Mouse (Mus musculus) inflammation-experienced regulatory T-cells, adult 6 months (primary cell): ENCODE measurements around the gene Shisa7. TPM values are rescaled to one million over a fixed set of nuclear protein-coding genes. Genes with fewer than 3 reads are reported as not detected.
"Not testable (repeated sequence)": the region's sequence is repeated elsewhere in the genome, so short reads cannot be mapped to it uniquely, and the experiment has no call there.

ENCODE experiments used
- ATAC-seq: one replicate; pipeline ENCODE4 v1.8.0; 2017
- polyA plus RNA-seq, 3 experiments: library from polyadenylated mRNA; unstranded; fragments of 100-300 nt; shearing (Covaris generic); gene quantifications; one replicate each; pipeline ENCODE4 v1.2.1; 2017

The Shisa7 gene
- polyA plus RNA-seq, 3 experiments from 2014 or later: not detected

DNA sequence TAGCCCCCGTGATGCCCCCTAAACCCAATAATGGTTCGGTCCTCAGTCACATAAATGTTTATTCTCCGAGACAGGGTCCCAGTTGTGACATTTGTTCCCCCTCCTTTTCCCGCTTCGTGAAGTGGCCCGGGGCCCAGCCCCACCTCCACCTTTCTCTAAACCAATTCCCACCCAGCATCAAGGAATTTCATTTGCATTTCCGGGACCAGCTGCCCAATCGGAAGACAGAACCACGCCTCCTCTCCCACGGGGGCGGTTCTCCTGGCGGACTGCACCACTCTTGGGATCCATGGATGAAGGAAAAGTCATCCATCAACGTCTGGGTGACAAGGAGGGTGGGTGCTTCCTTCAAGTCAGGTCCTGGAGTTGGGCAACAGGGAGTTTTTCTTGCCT is 417 bp upstream of the Shisa7 start:
- no peak for ATAC-seq

DNA sequence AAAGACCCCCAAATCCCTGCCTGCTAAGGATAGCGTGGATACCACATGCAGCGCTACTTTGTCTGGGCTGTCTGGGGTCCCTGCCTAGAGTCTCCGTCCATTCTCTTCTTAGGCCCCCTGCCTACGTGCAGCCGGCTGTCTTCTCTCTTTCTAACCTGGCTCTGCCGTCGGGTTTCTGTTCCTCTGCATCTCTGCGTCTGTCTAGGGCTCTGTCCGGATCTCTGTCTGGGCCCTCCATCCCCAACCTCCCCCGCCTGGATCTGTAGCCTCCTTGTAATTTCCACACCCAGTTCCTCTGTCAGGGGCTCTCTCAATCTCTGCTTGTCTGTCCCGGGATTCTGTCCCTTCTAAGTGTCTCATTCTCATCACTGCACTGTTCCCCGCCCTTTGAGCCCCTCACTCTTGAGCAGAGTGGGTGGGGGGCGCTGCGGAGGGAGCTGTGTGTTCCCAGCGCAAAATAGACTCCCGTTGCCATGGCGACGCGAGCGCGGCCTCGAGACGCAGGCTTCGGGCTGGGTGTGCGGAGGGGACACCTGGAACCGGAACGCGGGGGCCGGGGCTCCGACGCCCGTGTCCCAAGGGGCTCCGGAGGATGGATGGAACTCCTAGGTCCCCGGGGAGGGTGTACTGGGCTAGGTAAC is 772 bp downstream of the Shisa7 start:
- no peak for ATAC-seq

DNA sequence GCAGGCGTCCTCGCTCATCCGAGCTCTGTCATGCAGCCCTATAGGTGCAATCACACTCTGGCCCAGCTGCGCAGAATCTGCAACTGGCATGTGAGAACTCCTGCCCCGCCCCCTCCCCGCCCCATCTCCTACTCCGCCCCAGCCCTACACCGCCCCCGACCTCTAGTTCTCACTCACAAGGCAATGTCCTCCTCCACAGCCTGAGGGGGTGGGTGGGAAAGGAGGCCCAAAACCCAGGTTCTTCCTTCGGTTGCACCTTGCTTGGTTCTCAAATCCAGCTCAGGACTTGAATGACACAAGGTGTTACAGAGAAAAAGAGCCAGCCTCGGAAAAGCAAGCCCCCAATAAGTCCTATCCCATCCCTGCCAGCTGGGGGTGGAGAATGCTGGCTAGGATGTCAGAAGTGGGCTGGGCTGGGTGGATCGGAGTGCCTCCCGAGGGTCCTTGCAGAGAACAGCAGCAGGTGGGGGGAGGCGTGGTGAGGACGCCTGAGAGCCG is 1.8 kb downstream of the Shisa7 start:
- peak; percentile 48 for ATAC-seq

DNA sequence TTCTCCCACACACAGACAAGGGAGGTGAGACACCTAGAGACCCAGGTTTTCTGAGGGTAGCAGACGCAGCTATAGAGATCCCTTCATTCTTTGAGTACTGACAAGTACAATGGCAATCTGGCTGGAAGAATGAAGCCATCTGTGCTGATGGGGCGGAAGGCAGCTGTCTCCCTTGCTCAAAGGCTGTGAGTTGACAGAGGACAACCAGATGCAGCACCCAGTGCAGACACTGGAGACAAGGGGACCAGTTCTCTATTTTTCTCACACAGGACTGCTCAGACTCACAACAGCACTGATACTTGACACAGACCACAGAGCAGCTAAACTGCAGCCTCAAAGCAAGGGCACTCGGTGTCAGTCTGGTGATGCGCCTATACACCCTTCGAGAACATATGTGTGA is 2.4 kb downstream of the Shisa7 start:
- ATAC-seq: no peak

DNA sequence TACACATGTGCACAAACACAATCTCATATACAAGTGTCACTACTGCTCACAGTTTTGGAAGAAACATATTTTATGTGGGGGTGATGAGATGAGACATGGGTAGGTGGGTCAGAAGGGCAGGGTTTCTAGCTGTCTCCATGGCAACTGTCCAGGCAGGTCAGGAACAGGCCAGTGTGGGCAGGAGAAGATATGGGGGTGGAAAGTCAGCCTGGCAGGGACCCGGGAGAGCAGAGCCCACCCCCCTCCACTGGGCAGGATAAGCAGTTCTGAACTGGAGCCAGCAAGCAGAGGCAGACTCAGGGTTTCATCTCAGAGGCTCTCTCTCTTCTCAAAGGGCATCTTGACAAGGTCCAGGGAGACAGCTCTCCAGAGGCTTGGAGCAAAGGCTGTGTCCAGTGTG is 6.9 kb downstream of the Shisa7 start:
- no peak for ATAC-seq

DNA sequence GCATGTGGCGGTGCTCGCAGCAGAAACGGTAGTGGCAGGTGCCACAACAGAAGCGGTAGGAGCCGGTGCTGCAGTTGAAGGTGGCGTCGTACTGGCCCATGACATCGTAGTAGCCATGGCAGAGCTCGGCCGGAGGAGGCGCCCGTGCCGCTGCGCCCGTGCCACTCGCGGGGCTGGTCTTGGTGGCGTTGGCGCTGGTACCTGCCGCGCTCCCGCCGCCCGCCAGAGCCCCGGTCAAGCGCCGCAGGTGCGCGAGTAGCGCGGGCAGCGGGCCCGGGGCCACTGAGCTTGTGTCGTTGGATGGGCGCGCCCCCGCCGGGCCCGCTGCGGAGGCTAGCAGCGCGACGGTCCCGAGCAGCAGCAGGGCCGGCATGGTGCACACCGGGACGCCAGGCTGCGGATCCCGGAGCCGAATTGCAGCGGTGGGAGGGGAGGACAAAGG is 8.1 kb downstream of the Shisa7 start:
- peak; percentile 96 for ATAC-seq

DNA sequence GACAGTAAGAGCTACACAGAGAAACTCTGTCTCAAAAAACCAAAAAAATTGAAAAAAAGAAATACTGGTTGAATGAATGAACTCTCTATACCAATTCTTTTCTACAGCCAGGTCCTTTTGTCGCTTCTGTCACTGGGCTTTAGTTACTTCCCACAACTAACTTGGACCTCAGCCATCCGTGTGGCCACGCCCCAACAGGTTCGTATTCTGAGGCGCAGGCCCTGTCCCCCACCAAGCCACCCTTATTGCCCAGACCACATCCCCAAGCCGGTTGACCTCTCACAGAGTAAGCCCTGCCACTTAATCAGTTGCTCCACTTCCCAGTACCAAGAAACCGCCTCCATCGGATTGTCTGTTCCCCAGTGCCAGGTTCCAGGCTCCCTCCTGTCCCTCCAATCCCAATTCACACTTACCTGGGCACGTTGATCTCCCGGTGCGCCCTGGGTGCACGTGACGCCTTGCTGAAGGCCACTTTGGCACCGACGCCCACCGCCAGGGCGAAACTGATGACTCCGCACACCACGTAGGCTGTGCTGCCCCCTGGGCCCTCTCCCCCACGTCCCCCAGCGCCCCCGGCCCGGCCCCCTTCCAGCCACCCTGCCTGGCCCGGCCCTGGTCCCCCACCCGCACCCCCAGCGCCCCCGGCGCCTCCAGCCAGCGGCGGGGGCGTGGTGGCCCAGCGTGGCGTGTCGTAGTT is 8.7 kb downstream of the Shisa7 start:
- no peak for ATAC-seq

DNA sequence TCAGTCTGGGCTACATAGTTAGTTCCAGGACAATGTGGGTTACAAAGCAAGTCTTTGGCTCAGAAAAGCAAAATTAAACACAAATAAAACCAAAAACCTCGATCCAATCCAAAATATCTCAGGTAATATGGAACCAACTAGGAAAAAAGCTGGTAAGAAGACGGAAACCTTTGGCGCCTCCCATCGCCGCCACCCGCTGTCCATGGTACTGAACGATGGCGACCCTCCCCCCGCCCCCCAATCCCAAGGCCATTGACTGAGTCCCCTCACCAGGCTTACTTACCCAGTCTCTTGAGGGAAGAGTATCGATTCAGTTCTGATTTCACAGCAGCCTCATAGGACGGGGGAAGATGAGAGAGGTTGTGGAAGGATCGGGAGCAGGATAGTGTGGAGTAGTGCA is 14.0 kb downstream of the Shisa7 start:
- no peak for ATAC-seq

DNA sequence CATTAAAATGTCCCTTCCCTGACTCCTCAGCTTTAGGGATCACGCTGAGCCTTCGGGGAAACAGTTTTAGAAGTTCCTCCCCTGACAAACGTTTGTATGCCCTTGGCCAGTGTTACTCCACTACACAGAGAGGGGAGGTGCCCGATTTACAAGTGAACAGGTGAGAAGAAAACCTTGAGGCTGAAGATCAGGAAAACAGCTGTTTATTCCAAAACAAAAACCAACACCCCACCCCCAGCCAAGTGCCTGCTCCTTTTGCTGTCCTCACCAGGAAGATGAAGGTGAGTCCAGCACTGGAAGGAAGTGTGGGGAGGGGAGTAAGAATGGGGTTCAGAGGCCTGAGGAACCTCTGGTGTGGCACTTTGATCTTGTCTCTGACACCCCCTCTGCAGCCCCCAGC is 19.1 kb downstream of the Shisa7 start:
- no peak for ATAC-seq

DNA sequence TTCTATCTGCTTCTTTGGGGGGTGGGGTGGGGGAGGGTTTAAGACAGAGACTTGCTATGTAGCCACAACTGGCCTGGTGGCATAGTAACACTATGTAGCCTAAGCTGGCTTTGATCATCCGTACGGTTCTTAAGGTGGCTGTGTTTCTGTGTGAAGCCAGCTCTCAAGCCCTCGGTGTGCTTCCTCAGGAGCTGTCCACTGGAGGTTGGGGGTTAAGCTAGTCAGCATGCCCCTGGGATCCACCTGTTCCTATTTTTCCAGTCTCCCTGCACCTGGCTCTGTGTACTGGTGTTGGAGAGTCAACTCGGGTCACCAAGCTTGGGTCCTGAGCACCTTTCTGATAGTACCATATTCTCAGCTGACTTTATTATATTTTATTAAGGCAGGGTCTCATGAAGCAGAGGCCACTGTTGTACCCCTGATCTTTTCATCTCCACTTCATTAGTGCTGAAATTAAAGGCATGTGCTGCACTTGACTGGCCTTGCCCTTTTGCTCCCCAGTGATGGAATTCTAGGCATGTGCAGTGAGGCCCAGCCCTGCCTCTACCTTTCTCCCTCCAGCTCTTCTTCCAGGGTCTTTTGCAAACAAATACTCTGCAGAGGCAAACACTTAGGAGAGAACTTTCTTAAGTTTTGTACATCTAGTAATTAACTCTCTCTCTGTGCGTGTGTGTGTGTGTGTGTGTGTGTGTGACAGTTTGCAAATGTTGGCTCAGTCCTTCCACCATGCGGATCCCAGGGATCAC is 22.2 kb downstream of the Shisa7 start:
- no peak for ATAC-seq

DNA sequence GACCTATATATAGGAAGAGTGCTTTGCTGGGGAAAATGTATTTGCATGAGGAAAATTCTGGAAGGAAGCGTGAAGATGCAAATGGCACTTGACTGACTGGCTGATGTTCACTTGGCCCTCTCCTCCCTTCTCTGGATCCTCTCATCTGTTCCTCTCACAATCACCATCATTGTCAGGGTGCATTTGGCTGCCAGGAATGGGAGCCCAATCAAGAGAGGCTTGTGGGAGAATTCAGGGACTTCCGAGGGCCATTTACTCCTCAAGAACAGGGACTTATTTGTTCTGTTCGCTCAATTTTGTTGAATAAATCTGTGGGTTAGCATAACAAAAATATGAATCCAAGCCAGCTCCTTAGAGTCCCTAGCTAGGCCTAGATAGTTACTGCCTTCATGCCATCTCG is 22.8 kb downstream of the Shisa7 start:
- no peak for ATAC-seq

DNA sequence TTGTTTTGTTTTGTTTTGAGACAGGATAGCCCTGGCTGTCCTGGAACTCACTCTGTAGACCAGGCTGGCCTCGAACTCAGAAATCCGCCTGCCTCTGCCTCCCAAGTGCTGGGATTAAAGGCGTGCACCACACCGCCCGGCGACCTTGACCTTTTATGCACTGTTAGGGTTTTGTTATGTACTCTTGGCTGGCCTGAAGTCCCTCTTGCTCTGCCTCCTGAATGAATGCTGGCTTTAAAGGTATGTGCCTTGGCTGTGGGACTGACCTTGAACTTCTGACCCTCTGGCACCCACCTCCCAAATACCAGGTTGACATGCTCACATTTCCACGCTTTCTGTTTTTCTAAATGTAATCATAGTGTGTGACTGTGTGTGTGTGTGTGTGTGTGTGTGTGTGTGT is 23.6 kb downstream of the Shisa7 start:
- not testable (repeated sequence) for ATAC-seq

DNA sequence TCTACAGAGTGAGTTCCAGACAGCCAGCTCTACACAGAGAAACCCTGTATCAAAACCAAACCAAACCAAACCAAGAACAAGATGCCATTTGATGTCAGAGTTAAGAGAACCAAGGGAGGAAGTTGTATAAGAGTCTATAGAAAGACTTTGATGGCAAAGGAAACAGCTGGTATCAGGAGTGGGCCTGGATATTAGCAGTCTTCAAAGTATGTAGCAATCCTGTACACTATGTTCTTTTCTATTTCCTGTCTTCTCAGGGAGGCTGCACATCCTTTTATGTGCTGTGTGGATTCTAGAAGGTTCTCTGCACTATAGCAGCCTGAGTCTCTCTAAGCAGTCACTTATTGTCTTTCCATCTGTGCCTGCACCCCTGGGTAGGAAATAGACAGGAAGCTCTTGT is 27.9 kb downstream of the Shisa7 start:
- ATAC-seq: no peak

DNA sequence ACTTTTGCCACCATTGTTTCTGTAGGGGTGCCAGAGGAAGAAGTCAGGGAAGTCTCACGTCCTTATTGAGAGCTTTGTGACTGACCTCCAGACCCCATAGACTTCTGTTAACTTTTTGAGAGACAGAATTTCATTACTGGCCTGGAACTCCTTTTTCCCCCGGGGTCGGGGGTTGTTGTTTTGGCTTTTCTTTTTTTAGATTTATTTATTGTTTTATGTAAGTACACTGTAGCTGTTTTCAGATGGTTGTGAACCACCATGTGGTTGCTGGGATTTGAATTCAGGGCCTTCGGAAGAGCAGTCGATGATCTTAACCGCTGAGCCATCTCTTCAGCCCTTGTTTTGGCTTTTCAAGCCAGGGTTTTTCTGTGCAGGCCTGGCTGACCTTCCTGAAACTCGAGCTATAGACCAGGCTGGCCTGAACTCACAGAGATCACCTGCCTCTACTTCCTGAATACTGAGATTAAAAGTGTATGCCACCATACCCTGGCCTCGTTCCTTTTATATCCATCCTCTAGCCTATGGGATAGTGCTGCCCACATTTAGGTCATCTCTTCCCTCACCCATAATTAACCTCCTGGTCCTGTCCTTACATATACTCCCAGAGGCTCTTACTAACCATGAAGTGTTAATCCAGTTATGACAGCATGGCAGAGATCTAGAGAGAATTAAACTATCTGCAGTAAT is 31.2 kb downstream of the Shisa7 start:
- no peak for ATAC-seq

DNA sequence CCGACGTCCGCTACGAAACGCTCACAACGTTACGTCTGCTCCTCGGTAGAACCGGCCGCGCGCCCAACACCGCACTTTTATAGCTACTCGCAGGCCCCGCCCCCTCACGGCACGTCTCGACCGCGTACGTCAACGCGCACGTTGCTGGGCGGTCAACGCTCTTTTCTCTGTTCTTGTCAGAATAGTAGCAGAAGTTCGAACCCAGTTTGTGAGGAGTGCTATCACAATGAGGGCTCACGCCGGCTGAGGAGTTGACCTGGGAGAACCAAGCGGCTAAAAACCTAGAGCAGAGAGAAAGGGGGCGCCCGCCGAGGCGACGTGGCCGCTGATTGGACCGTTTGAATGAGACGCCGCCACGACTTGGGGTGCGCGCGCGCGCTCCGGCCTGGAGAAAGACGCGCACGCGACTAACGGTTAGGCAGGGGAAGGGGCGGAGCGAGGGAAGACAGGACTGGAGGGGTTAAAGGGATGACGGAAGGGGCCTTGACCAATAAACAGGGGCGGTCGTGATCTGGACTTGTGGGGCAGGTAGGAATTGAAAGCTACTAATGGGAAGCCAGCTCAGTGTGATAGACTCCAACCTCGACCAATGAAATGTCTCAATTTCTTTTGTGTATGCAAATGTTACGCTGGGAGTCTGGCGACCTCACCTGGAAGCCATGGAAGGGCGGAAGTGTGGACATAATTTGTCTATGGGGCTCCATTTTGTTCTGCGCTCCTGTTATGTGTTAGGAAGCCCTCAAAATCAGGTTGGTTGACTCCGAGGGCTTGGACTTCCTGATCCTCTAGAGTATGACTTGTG is 32.0 kb downstream of the Shisa7 start, which contains the start of gene Ube2s:
Ube2s (minus strand) TSS at position 288 of the 802 bp plus-strand sequence.
- peak; percentile 94 for ATAC-seq

DNA sequence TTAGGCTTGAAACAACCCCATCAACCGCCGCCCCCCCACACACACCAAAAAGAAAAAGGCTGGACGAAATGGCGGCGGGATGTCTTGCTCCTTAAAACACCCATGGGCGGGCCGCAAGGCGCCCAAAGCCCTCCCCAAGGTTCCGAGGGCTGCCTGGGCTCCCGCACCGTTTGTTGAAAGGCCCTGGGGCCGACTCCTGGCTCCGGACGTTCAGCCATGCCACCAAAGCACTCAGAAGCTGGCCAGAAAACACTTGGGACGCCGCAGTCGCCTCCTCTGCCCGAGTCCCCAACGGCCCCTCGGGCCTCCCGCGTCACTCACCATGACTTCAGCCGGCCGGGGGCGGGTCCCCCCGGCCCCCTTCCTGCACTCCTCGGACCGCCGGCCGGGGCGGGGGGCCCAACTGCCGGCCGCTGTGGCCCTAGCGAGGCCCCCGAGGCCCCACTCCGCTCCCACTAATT is 32.6 kb downstream of the Shisa7 start:
- no peak for ATAC-seq

DNA sequence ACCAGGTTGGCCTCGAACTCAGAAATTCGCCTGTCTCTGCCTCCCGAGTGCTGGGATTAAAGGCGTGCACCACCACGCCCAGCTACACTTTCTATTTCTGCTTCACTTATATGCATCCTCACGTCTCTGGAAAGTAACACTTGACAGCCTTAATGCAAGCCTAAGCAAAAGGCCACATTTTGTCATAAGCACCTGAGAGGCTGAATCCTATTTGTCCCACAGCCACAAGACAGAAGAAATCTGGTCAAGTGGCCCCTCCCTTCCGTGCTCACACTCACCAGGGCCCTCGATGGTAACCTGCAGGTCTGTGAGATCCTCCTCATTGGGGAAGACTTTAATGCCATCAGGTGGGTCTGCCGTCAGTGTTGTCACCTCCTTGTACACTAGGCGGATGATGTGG is 33.4 kb downstream of the Shisa7 start:
- ATAC-seq: not testable (repeated sequence)

DNA sequence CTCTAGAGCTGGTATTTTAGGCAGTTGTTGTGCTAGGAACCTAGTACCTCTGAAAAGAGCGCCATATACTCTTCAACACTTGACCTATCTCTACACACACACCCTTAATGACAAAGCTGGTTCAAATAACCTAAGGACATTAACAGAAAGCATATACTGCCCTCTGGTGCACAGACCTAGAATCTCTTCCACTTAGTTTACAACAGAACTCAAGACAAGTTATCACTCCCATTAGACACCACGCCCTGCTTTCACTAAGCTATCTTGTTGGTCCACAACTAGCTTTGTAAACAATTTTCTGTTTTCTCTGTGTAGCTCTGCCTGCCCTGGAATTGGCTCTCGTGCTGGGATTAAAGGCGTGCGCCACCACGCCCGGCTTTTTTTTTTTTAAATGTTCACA is 37.8 kb downstream of the Shisa7 start:
- peak; percentile 55 for ATAC-seq

DNA sequence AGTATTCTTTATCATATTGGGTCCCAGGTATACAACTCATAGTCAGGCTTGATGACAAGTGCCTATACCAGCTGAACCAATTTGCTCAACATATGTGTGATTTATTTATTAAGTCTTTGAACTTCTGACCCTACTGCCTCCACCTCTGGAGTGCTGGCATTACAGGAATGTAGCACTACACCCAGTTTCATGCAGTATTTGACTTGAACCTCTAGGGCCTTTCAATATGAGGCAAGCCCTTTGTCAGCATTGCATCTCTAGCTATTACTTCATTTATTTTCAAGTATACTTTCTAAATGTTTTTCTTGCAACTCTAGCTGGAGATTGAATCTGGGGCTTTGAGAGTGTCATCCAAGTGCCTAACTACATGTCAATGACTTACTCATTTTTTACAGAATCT is 42.2 kb downstream of the Shisa7 start:
- no peak for ATAC-seq

DNA sequence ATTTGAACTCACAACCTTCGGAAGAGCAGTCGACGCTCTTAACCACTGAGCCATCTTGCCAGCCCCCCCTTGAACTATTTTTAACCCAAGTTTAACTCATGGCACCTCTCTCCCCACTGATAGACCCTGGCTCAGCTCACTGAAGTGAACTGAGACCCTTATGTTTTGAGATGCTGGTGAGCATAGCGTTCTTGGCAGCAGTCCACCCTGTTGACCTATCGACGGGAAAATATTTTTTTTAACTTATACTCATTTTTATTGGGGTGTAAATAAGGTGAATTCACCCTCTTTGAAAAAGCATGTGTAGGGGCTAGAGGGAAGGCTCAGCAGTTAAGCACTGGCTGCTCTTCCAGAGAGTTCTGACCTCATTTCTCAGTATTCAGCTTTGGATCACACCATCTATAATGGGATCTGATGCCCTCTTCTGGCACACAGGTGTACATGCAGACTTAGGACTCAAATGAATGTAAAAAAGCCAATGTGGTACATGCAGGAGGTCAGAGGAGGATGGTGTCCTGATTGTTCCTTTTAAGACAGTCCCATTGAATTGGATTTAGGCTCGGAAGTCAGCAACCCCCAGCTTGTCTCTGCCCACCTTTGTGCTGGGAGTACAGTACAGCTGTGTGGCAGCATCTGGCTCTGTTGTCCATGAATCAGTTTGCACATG is 48.6 kb downstream of the Shisa7 start:
- peak; percentile 24 for ATAC-seq

DNA sequence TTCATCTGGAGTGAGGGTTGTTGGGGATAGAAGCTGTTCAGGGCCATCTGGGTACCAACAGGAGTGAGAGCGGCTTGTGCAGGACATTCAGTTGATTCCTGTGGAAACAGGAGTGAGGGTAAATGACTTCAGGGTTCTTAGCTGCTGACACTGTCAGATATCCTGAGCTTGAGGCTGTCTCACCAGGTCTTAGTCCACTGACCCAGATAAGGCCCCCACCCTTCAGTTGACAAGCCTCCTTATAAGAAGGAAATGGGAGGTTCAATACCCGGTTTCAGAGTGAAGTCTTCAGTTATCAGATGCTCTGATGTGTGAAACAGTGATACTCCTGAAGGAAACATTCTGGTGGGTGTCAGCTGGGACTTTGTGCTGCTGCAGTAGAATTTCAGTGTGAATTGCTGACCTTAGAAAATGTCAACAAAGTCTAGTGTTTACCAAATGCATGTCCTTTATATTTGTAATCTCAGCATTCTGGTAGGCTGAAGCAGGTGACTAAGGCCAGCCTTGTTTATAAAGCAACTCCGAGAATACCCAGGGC is 49.8 kb downstream of the Shisa7 start:
- no peak for ATAC-seq
